Mouse (Mus musculus) left cerebral cortex, postnatal 10 days (tissue): ENCODE measurements around the gene 3110009E18Rik. TPM values are rescaled to one million over a fixed set of nuclear protein-coding genes. Genes with fewer than 3 reads are reported as not detected.

Experiments used
- DNase-seq, 2 experiments: peaks; one replicate each; pipeline ENCODE4 v3.0.0; 2021 to 2022; ENCODE audit warnings: low spot score in 2 of 2, mixed read lengths in 1 of 2; ENCODE audit errors: extremely low spot score in 1 of 2
- intact Hi-C: fragments of 180-260 bp; cut with DNase I; formaldehyde crosslinking; loops from one replicate; pipeline ENCODE4 v1.15.1; 2025
- total RNA-seq, 2 experiments: library from RNA; stranded (reverse); gene quantifications; 2 replicates each; pipeline ENCODE4 v1.2.3; 2021

Gene 3110009E18Rik
- total RNA-seq, 2 experiments from 2014 or later, result 6.8 to 8.7 TPM

GRCm38 (mm10) chr1:120177141-120177540, 56.2 kb downstream of the 3110009E18Rik start:
- intact Hi-C loops, result no loop called here
- DNase-seq, result no peak

GRCm38 (mm10) chr1:120186204-120186603, 65.2 kb downstream of the 3110009E18Rik start:
- no peak for DNase-seq
- intact Hi-C loops, result no loop called here

GRCm38 (mm10) chr1:120186655-120187054, 65.7 kb downstream of the 3110009E18Rik start:
- intact Hi-C loops, result no loop called here

GRCm38 (mm10) chr1:120187059-120187458, 66.1 kb downstream of the 3110009E18Rik start:
- no peak for DNase-seq
- intact Hi-C loops, result no loop called here

More at GRCm38 (mm10) chr1:120186655-120187054, 65.7 kb downstream of the 3110009E18Rik start:
- no peak for DNase-seq

- intact Hi-C loops, result no loop called here
- peak in 1 of 2 experiments; percentile 51 for DNase-seq
Measured at GRCm38 (mm10) chr1:120189206-120189605, 68.2 kb downstream of the 3110009E18Rik start.

GRCm38 (mm10) chr1:120190300-120190699, 69.3 kb downstream of the 3110009E18Rik start:
- intact Hi-C loops, result loop anchor here (10.0 kb wide), 1 partner anchor 155 kb away; the partner anchor contains the start of gene C1ql2
- DNase-seq, result no peak

GRCm38 (mm10) chr1:120190946-120191345, 70.0 kb downstream of the 3110009E18Rik start:
- intact Hi-C loops, result loop anchor here (10.0 kb wide), 1 partner anchor 154 kb away; the partner anchor contains the start of gene C1ql2
- no peak for DNase-seq

GRCm38 (mm10) chr1:120192321-120192720, 71.3 kb downstream of the 3110009E18Rik start:
- DNase-seq, result no peak
- intact Hi-C loops, result loop anchor here (10.0 kb wide), 1 partner anchor 152 kb away; the partner anchor contains the start of gene C1ql2

- intact Hi-C loops, result loop anchor here (10.0 kb wide), 1 partner anchor 151 kb away; the partner anchor contains the start of gene C1ql2
Measured at GRCm38 (mm10) chr1:120193586-120193985, 72.6 kb downstream of the 3110009E18Rik start.

GRCm38 (mm10) chr1:120195947-120196346, 75.0 kb downstream of the 3110009E18Rik start:
- DNase-seq, result no peak
- intact Hi-C loops, result loop anchor here (2.0 to 10.0 kb wide), 2 partner anchors 149 to 355 kb away; partner anchors contain the start of gene C1ql2

More at GRCm38 (mm10) chr1:120193586-120193985, 72.6 kb downstream of the 3110009E18Rik start:
- DNase-seq, result no peak

- DNase-seq, result no peak
- intact Hi-C loops, result loop anchor here (2.0 to 10.0 kb wide), 2 partner anchors 148 to 354 kb away; partner anchors contain the start of gene C1ql2
Measured at GRCm38 (mm10) chr1:120196724-120197123, 75.7 kb downstream of the 3110009E18Rik start.

GRCm38 (mm10) chr1:120197189-120197588, 76.2 kb downstream of the 3110009E18Rik start:
- intact Hi-C loops, result loop anchor here (2.0 to 10.0 kb wide), 2 partner anchors 148 to 354 kb away; partner anchors contain the start of gene C1ql2
- peak; percentile 71 to 79 for DNase-seq

- DNase-seq, result no peak
- intact Hi-C loops, result loop anchor here (10.0 kb wide), 1 partner anchor 147 kb away; the partner anchor contains the start of gene C1ql2
Measured at GRCm38 (mm10) chr1:120198151-120198550, 77.2 kb downstream of the 3110009E18Rik start.

GRCm38 (mm10) chr1:120198942-120199341, 78.0 kb downstream of the 3110009E18Rik start:
- intact Hi-C loops, result loop anchor here (10.0 kb wide), 1 partner anchor 146 kb away; the partner anchor contains the start of gene C1ql2
- DNase-seq, result no peak

- intact Hi-C loops, result no loop called here
- DNase-seq, result no peak
Measured at GRCm38 (mm10) chr1:120202542-120202941, 81.6 kb downstream of the 3110009E18Rik start.

GRCm38 (mm10) chr1:120203836-120204235, 82.8 kb downstream of the 3110009E18Rik start:
- intact Hi-C loops, result no loop called here
- no peak for DNase-seq

- intact Hi-C loops, result no loop called here
- no peak for DNase-seq
Measured at GRCm38 (mm10) chr1:120204834-120205233, 83.8 kb downstream of the 3110009E18Rik start.

GRCm38 (mm10) chr1:120207568-120207967, 86.6 kb downstream of the 3110009E18Rik start:
- intact Hi-C loops, result no loop called here
- DNase-seq, result peak; percentile 48 to 58

- DNase-seq, result no peak
- intact Hi-C loops, result no loop called here
Measured at GRCm38 (mm10) chr1:120208502-120209230, 87.7 kb downstream of the 3110009E18Rik start.

GRCm38 (mm10) chr1:120220841-120221240, 99.9 kb downstream of the 3110009E18Rik start:
- intact Hi-C loops, result no loop called here
- no peak for DNase-seq
